Mouse (Mus musculus) testis, adult 2 months (tissue): ENCODE data around the gene Otogl.

Experiments
- CTCF ChIP-seq: fragments of 200-500 bp; IDR thresholded peaks from 2 replicates; pipeline ENCODE4 v1.5.1; 2012; ENCODE audit warnings: low read depth, mild to moderate bottlenecking, inconsistent platforms, low read length, moderate library complexity; ENCODE audit not compliant: control insufficient read depth, insufficient read depth, insufficient replicate concordance
- POLR2A ChIP-seq: fragments of 200-500 bp; IDR thresholded peaks from 2 replicates; pipeline ENCODE4 v1.6.1; 2012; ENCODE audit warnings: low read depth, mild to moderate bottlenecking, inconsistent platforms, low read length, moderate library complexity; ENCODE audit not compliant: control insufficient read depth

GRCm38 (mm10) chr10:107868904-107869303 lies 43.0 kb downstream of the Otogl start:
- TF ChIP-seq POLR2A (no peak), CTCF (no peak)
